Mouse (Mus musculus): ENCODE measurements around the gene Cptp.

GRCm38 (mm10) chr4:155817533-155817932, 51.7 kb downstream of the Cptp start:
- TF ChIP-seq CTCF (IDR thresholded peaks at IDR 0.05; ENCODE audit: low read depth): no peak
- no peak for TF ChIP-seq EP300 (IDR thresholded peaks at IDR 0.05; ENCODE audit: low read depth)

Measured in liver, postnatal 0 days (tissue).